Mouse (Mus musculus): Measurements from ENCODE around the gene Npas2. TPM values are rescaled to one million over a fixed set of nuclear protein-coding genes. Genes with fewer than 3 reads are reported as not detected.
A peak's percentile ranks its signal among the peaks of the same experiment; 100 is the strongest.

Npas2 gene
- polyA plus RNA-seq, 2 experiments: 0.11 TPM

- ATAC-seq (ENCODE audit: insufficient read depth) (no peak), DNase-seq (ENCODE audit: low read depth in 3 of 3, low spot score in 3 of 3) (no peak)
- no peaks in the 10 kb centered on the region for H3K27me3 ChIP-seq (ENCODE audit: control insufficient read depth, insufficient read depth, low read length)
- H3K4me2 ChIP-seq (ENCODE audit: low read depth): no peak overlapping the region
- 69% methylated on average over 5 of the region's 5 CpGs for WGBS (ENCODE audit: insufficient replicate concordance)
- no peaks in the 10 kb centered on the region for H3K9me3 ChIP-seq (ENCODE audit: control insufficient read depth, low read length)
- no peak overlapping the region for H3K9ac ChIP-seq (replicated peaks)
- no peak overlapping the region for H3K4me3 ChIP-seq (ENCODE audit: insufficient read depth in 1 of 2, low read depth in 2 of 2, low read length in 2 of 2)
- no peak overlapping the region for H3K27ac ChIP-seq
- TF ChIP-seq CTCF (IDR thresholded peaks at IDR 0.05; ENCODE audit: low read depth) (peak; percentile 26; the same call in 1 of the 2 replicates), EP300 (IDR thresholded peaks at IDR 0.05; ENCODE audit: low read depth) (no peak)
- no peaks in the 10 kb centered on the region for H3K4me1 ChIP-seq (replicated peaks; ENCODE audit: control insufficient read depth in 2 of 2, insufficient read depth in 2 of 2, low read length in 1 of 2)
- no peaks in the 10 kb centered on the region for H3K36me3 ChIP-seq (replicated peaks; ENCODE audit: control insufficient read depth, insufficient read depth, low read depth)
Observed at GRCm38 (mm10) chr1:39210928-39211327, 17.4 kb downstream of the Npas2 start.

- 50% methylated on average over 6 of the region's 6 CpGs for WGBS (ENCODE audit: insufficient replicate concordance)
Observed at GRCm38 (mm10) chr1:39212982-39213381, 19.5 kb downstream of the Npas2 start.

GRCm38 (mm10) chr1:39217584-39217983 is 24.1 kb downstream of the Npas2 start:
- DNase-seq (ENCODE audit: low read depth in 3 of 3, low spot score in 3 of 3): no peak
- Histone ChIP-seq H3K4me3 (ENCODE audit: insufficient read depth in 1 of 2, low read depth in 2 of 2, low read length in 2 of 2) (no peak overlapping the region), H3K4me2 (ENCODE audit: low read depth) (no peak overlapping the region), H3K4me1 (replicated peaks; ENCODE audit: control insufficient read depth in 2 of 2, insufficient read depth in 2 of 2, low read length in 1 of 2) (no peaks in the 10 kb centered on the region), H3K9ac (replicated peaks) (no peak overlapping the region), H3K27ac (no peak overlapping the region), H3K9me3 (ENCODE audit: control insufficient read depth, low read length) (no peaks in the 10 kb centered on the region), H3K36me3 (replicated peaks; ENCODE audit: control insufficient read depth, insufficient read depth, low read depth) (no peaks in the 10 kb centered on the region), H3K27me3 (ENCODE audit: control insufficient read depth, insufficient read depth, low read length) (no peaks in the 10 kb centered on the region)
- no peak for TF ChIP-seq EP300 (IDR thresholded peaks at IDR 0.05; ENCODE audit: low read depth)
- TF ChIP-seq CTCF (IDR thresholded peaks at IDR 0.05; ENCODE audit: low read depth): peak; percentile 60
- no peak for ATAC-seq (ENCODE audit: insufficient read depth)
- WGBS (ENCODE audit: insufficient replicate concordance): 56% methylated on average over 3 of the region's 3 CpGs

More at GRCm38 (mm10) chr1:39212982-39213381, 19.5 kb downstream of the Npas2 start:
- no peak overlapping the region for H3K9ac ChIP-seq (replicated peaks)
- no peak for TF ChIP-seq CTCF (IDR thresholded peaks at IDR 0.05; ENCODE audit: low read depth)
- no peak for TF ChIP-seq EP300 (IDR thresholded peaks at IDR 0.05; ENCODE audit: low read depth)
- no peak for ATAC-seq (ENCODE audit: insufficient read depth)
- H3K4me2 ChIP-seq (ENCODE audit: low read depth): no peak overlapping the region
- no peaks in the 10 kb centered on the region for H3K36me3 ChIP-seq (replicated peaks; ENCODE audit: control insufficient read depth, insufficient read depth, low read depth)
- H3K4me3 ChIP-seq (ENCODE audit: insufficient read depth in 1 of 2, low read depth in 2 of 2, low read length in 2 of 2): no peak overlapping the region
- H3K27me3 ChIP-seq (ENCODE audit: control insufficient read depth, insufficient read depth, low read length): no peaks in the 10 kb centered on the region
- H3K27ac ChIP-seq: no peak overlapping the region
- H3K4me1 ChIP-seq (replicated peaks; ENCODE audit: control insufficient read depth in 2 of 2, insufficient read depth in 2 of 2, low read length in 1 of 2): no peaks in the 10 kb centered on the region
- DNase-seq (ENCODE audit: low read depth in 3 of 3, low spot score in 3 of 3): no peak
- no peaks in the 10 kb centered on the region for H3K9me3 ChIP-seq (ENCODE audit: control insufficient read depth, low read length)

- no peak overlapping the region for H3K4me2 ChIP-seq (ENCODE audit: low read depth)
- ATAC-seq (ENCODE audit: insufficient read depth): no peak
Observed at GRCm38 (mm10) chr1:39228401-39228800, 34.9 kb downstream of the Npas2 start.

GRCm38 (mm10) chr1:39230021-39230420 is 36.5 kb downstream of the Npas2 start:
- H3K4me3 ChIP-seq (ENCODE audit: insufficient read depth in 1 of 2, low read depth in 2 of 2, low read length in 2 of 2): no peak overlapping the region

More at GRCm38 (mm10) chr1:39228401-39228800, 34.9 kb downstream of the Npas2 start:
- no peak overlapping the region for H3K9ac ChIP-seq (replicated peaks)
- TF ChIP-seq CTCF (IDR thresholded peaks at IDR 0.05; ENCODE audit: low read depth): no peak
- no peak for TF ChIP-seq EP300 (IDR thresholded peaks at IDR 0.05; ENCODE audit: low read depth)
- 74% methylated on average over 5 of the region's 5 CpGs for WGBS (ENCODE audit: insufficient replicate concordance)
- H3K4me3 ChIP-seq (ENCODE audit: insufficient read depth in 1 of 2, low read depth in 2 of 2, low read length in 2 of 2): no peak overlapping the region
- H3K9me3 ChIP-seq (ENCODE audit: control insufficient read depth, low read length): no peaks in the 10 kb centered on the region
- H3K36me3 ChIP-seq (replicated peaks; ENCODE audit: control insufficient read depth, insufficient read depth, low read depth): no peaks in the 10 kb centered on the region
- no peak for DNase-seq (ENCODE audit: low read depth in 3 of 3, low spot score in 3 of 3)
- H3K27me3 ChIP-seq (ENCODE audit: control insufficient read depth, insufficient read depth, low read length): no peaks in the 10 kb centered on the region
- no peaks in the 10 kb centered on the region for H3K4me1 ChIP-seq (replicated peaks; ENCODE audit: control insufficient read depth in 2 of 2, insufficient read depth in 2 of 2, low read length in 1 of 2)
- H3K27ac ChIP-seq: no peak overlapping the region

More at GRCm38 (mm10) chr1:39230021-39230420, 36.5 kb downstream of the Npas2 start:
- 51% methylated on average over 3 of the region's 3 CpGs for WGBS (ENCODE audit: insufficient replicate concordance)
- Histone ChIP-seq H3K27ac (no peak overlapping the region), H3K27me3 (ENCODE audit: control insufficient read depth, insufficient read depth, low read length) (no peaks in the 10 kb centered on the region), H3K9ac (replicated peaks) (no peak overlapping the region), H3K9me3 (ENCODE audit: control insufficient read depth, low read length) (no peaks in the 10 kb centered on the region), H3K36me3 (replicated peaks; ENCODE audit: control insufficient read depth, insufficient read depth, low read depth) (no peaks in the 10 kb centered on the region), H3K4me1 (replicated peaks; ENCODE audit: control insufficient read depth in 2 of 2, insufficient read depth in 2 of 2, low read length in 1 of 2) (no peaks in the 10 kb centered on the region), H3K4me2 (ENCODE audit: low read depth) (no peak overlapping the region)
- DNase-seq (ENCODE audit: low read depth in 3 of 3, low spot score in 3 of 3): no peak
- no peak for ATAC-seq (ENCODE audit: insufficient read depth)
- TF ChIP-seq CTCF (IDR thresholded peaks at IDR 0.05; ENCODE audit: low read depth) (peak; percentile 14; the same call in 1 of the 2 replicates), EP300 (IDR thresholded peaks at IDR 0.05; ENCODE audit: low read depth) (no peak)
